Mouse (Mus musculus) R1 (cell line): ENCODE data around the gene Tab1.

Source experiments
- DNase-seq: peaks from one replicate; pipeline ENCODE4 v3.0.0-alpha.2; 2018; ENCODE audit warnings: low read depth, low spot score

Tab1 gene

GRCm38 (mm10) chr15:80206057-80206565 is 73.2 kb downstream of the Tab1 start:
- DNase-seq, result no peak

GRCm38 (mm10) chr15:80208446-80208845 is 75.5 kb downstream of the Tab1 start:
- no peak for DNase-seq
